Mouse (Mus musculus) lung, embryonic 15.5 days (tissue): ENCODE results near the gene Ttc34. TPM values are rescaled to one million over a fixed set of nuclear protein-coding genes. Genes with fewer than 3 reads are reported as not detected.

Experiments used
- ATAC-seq: fragments of 200-750 bp; cut with Nextera tagmentation; 2 replicates; pipeline ENCODE4 v1.8.0; 2017; ENCODE audit warnings: moderate number of reproducible peaks, borderline replicate concordance; ENCODE audit not compliant: low FRiP score, low TSS enrichment; ENCODE audit errors: extremely low read depth
- H3K27ac ChIP-seq: fragments of 300-500 bp; sonication (generic); 2 replicates; pipeline ENCODE4 v1.5.1; 2015; ENCODE audit warnings: moderate library complexity, mild to moderate bottlenecking, inconsistent platforms
- H3K27me3 ChIP-seq: fragments of 300-500 bp; sonication (generic); 2 replicates; pipeline ENCODE4 v1.6.1; 2015; ENCODE audit warnings: inconsistent platforms
- H3K36me3 ChIP-seq: fragments of 300-500 bp; sonication (generic); 2 replicates; pipeline ENCODE4 v1.6.1; 2015; ENCODE audit warnings: inconsistent platforms
- H3K4me1 ChIP-seq: fragments of 300-500 bp; sonication (generic); 2 replicates; pipeline ENCODE4 v1.6.1; 2015; ENCODE audit warnings: inconsistent platforms
- H3K4me2 ChIP-seq: fragments of 300-500 bp; sonication (generic); 2 replicates; pipeline ENCODE4 v1.6.1; 2015; ENCODE audit warnings: inconsistent platforms, mild to moderate bottlenecking, moderate library complexity
- H3K4me3 ChIP-seq: fragments of 300-500 bp; sonication (generic); 2 replicates; pipeline ENCODE4 v1.5.1; 2015; ENCODE audit warnings: mild to moderate bottlenecking, inconsistent platforms
- H3K9ac ChIP-seq: fragments of 300-500 bp; sonication (generic); 2 replicates; pipeline ENCODE4 v1.6.1; 2015; ENCODE audit warnings: inconsistent platforms
- H3K9me3 ChIP-seq: fragments of 300-500 bp; sonication (generic); 2 replicates; pipeline ENCODE4 v1.6.1; 2016; ENCODE audit warnings: inconsistent platforms
- WGBS: fragments of 180-500 bp; shearing (Covaris S2); methylation state at CpG from one replicate; pipeline ENCODE4 v1.1.7; 2015; 5-methylcytosine and 5-hydroxymethylcytosine counted together
- polyA plus RNA-seq: library from polyadenylated mRNA; unstranded; fragments of >200 nt; fragmentation: Nextera tagmentation; extraction: Ambion mirVana; gene quantifications from 2 replicates; pipeline ENCODE4 v1.2.1, GENCODE M21; 2015

The Ttc34 gene
- polyA plus RNA-seq: 0.19 and 0.26 TPM in 2 replicates

DNA sequence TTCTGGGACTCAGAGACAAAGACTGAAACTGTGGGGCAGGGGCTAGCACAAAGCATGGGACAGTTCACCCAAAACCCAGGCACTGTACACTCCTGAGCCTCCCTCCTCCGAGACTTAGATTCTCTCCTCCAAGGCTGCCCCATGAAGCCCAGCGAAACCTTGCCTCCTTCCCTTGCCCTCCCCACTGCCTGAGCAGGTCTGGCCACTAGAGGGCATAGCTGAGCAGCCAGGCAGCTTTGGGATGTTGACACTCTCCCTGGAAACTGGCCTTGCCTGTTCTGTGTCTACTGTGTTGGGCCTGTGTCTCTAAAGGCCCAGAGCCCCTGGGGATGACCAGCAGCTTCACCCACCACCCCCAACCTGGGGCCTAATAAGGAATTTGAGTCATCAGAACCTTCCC lies at the start of gene Ttc34:
Gene Ttc34 (plus strand): TSS at position 290 of the 400 bp plus-strand sequence.
- peak; percentile 27; the same call in 1 of the 2 replicates for ATAC-seq

DNA sequence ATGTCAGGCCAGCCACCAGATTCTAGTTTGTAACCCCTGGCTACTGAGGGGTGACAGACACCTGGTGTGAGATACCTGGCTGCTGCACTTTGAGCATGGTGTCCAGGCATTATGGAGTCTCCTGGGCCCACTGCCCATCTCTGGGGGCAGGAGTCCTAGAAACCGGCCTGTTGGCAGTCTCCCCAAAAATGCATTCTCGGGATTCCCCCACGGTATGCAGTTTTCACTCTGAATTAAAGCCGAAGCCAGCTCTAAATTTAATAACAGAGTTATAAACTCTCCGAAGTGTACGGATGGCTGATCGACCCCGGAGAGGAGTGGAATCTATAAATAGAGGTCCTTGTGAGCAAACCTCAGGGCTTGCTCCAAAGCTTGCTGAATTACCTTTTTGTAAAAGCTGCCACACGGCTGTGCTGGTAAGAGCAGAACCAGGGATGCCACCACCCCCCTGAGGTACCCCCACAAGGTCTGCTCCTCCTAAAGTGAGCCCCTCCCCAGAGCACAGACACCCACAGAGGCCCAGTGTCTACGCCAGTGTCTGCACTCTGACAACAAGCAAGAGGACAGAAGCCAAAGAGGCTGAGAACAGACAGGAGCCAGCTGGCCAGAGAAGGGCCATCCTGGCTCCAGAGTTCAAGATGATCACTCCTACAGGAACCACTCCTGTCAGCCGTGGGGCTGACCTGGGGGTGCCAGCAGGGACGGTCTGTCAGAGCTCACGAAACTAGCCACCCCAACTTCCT lies 49.1 kb upstream of the Ttc34 start:
- 34% methylated on average over 13 of the region's 13 CpGs for WGBS
- no peaks in the 10 kb centered on the region for H3K36me3 ChIP-seq
- peak; percentile 77; the same call in 1 of the 2 replicates for ATAC-seq
- H3K9ac ChIP-seq: 0 out of 2 replicates have a peak overlapping the region, but pooled peaks have one; percentile 8
- peak overlapping the region; percentile 23; the same call in 1 of the 2 replicates for H3K4me2 ChIP-seq
- H3K9me3 ChIP-seq: no peaks in the 10 kb centered on the region
- H3K4me3 ChIP-seq: no peak overlapping the region
- H3K27me3 ChIP-seq: no peaks in the 10 kb centered on the region
- peak overlapping the region; percentile 63 for H3K27ac ChIP-seq
- peaks cover 30% of the 10 kb centered on the region for H3K4me1 ChIP-seq

More for the DNA sequence above, at the start of gene Ttc34:
- Histone ChIP-seq H3K4me3 (no peak within 1 kb of the TSS), H3K36me3 (no peaks in the 10 kb centered on the region), H3K27me3 (no peaks in the 10 kb centered on the region), H3K9me3 (no peaks in the 10 kb centered on the region), H3K4me2 (no peak within 1 kb of the TSS), H3K4me1 (no peaks in the 10 kb centered on the region), H3K27ac (no peak within 1 kb of the TSS), H3K9ac (no peak within 1 kb of the TSS)
- WGBS: 58% methylated on average over 2 of the region's 2 CpGs

DNA sequence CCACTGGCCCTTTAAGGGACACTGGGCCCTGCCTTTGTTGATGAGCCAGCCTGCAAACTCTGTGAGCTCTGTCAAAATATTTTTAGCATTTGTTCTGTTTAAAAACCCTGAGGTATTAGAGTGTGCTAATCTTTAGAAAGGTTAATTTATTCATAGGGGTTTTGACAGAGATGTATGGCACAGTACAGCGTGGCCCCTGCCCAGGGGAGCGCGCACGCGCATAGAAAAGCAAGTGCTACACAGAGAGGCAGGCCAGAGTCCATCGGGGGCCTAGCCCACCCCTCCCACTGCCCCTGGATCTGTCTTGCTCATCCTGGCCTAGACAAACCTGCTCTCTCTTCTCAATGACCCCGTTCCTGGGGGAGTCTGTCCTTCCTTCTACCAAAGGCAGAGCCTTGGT lies 45.4 kb upstream of the Ttc34 start:
- no peak overlapping the region for H3K27ac ChIP-seq
- H3K36me3 ChIP-seq: no peaks in the 10 kb centered on the region
- H3K4me1 ChIP-seq: peaks cover 17% of the 10 kb centered on the region
- ATAC-seq: no peak
- no peaks in the 10 kb centered on the region for H3K9me3 ChIP-seq
- no peaks in the 10 kb centered on the region for H3K27me3 ChIP-seq
- H3K9ac ChIP-seq: no peak overlapping the region
- no peak overlapping the region for H3K4me3 ChIP-seq
- H3K4me2 ChIP-seq: no peak overlapping the region
- WGBS: 70% methylated on average over 7 of the region's 7 CpGs

DNA sequence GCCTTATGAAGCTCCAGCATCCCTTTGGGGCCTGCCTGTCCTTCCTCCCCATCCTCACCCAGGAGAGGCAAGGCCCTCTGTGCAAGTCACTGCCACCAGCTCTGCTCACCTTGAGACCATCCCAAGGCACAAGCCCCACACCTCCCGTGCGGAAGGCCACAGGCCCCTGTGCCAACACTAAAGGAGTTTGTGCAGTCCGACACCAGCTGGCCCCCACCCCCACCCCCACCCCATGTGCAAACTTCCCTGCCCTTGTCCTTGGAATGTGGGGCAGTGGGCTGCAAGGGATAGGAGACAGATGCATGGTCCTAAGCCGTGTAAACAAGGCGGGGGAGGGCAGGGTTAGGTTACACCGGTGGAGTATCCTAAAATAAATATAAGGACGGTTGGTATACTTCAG lies 43.8 kb upstream of the Ttc34 start:
- Histone ChIP-seq H3K36me3 (no peaks in the 10 kb centered on the region), H3K27me3 (no peaks in the 10 kb centered on the region), H3K27ac (no peak overlapping the region), H3K9me3 (no peaks in the 10 kb centered on the region), H3K9ac (no peak overlapping the region), H3K4me2 (no peak overlapping the region), H3K4me1 (peaks cover 4% of the 10 kb centered on the region), H3K4me3 (no peak overlapping the region)
- 32% methylated on average over 7 of the region's 7 CpGs for WGBS
- ATAC-seq: no peak

DNA sequence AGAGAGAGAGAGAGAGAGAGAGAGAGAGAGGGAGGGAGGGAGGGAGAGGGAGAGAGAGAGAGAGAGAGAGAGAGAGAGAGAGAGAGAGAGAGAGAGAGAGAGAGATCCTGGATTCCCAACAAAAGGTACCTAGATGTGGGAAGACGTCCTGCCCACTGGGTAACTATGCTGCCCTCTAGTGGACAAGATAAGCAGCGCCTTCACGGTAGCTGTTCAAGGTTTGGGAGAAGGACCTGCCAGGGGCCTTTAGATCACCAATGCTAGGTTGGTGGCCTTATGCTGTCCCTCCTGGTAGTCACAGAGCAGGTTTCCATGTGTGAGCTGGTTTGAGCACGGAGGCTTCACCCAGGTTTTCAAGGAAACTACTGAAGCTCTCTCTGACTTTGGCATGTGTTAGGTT lies 39.4 kb upstream of the Ttc34 start:
- H3K9me3 ChIP-seq: no peaks in the 10 kb centered on the region
- 5% methylated on average over 4 of the region's 4 CpGs for WGBS
- H3K27ac ChIP-seq: no peak overlapping the region
- no peaks in the 10 kb centered on the region for H3K4me1 ChIP-seq
- H3K27me3 ChIP-seq: peaks cover 27% of the 10 kb centered on the region
- H3K36me3 ChIP-seq: no peaks in the 10 kb centered on the region
- H3K4me2 ChIP-seq: no peak overlapping the region
- ATAC-seq: no peak
- H3K4me3 ChIP-seq: no peak overlapping the region
- H3K9ac ChIP-seq: no peak overlapping the region

DNA sequence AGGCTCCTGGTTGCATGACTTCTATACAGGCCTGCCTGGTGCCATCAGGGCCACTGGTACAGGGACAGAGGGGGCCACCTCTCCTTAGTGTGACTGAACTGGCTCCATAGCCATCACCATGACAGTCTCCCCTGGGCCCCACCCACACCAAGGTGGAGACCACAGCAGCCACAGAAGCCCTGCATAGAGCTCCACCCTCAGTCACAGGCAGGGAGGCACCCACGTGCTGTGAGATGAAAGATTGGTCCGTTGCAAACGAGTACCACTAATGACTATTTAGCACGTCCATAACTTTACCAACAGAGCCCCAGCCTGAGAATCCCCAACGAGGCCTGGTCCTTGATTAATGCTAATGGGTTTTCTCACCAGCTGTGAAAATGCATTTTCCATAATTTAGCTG lies 36.7 kb upstream of the Ttc34 start:
- Histone ChIP-seq H3K4me2 (no peak overlapping the region), H3K9ac (no peak overlapping the region), H3K4me1 (no peaks in the 10 kb centered on the region), H3K27me3 (peaks cover 28% of the 10 kb centered on the region), H3K27ac (no peak overlapping the region), H3K36me3 (no peaks in the 10 kb centered on the region), H3K4me3 (no peak overlapping the region), H3K9me3 (no peaks in the 10 kb centered on the region)
- 57% methylated on average over 5 of the region's 5 CpGs for WGBS
- ATAC-seq: 0 out of 2 replicates have a peak, but pooled peaks have one; percentile 9

DNA sequence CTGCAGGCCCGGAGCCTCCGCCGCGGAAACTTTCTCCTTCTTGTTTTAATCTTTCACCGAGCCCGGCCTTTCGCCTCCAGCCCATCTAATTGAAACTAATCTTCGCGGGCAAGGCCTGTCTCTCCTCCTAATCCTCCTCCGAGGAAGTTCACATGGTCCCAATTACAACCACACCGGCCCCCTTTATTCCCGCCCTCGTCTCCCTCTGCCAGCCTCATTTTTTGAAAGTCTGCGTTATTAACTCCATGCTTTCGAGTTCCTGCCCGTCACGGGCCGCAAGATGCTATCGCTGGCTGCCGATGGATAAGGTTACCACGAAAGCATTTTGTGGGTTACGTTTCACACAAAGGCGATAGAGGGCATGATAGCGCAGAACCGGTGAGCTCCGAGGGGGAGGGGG lies 35.0 kb upstream of the Ttc34 start:
- H3K9me3 ChIP-seq: no peaks in the 10 kb centered on the region
- peak overlapping the region; percentile 27; the same call in 1 of the 2 replicates for H3K4me2 ChIP-seq
- no peaks in the 10 kb centered on the region for H3K36me3 ChIP-seq
- H3K9ac ChIP-seq: no peak overlapping the region
- no peak overlapping the region for H3K4me3 ChIP-seq
- H3K4me1 ChIP-seq: no peaks in the 10 kb centered on the region
- peaks cover 32% of the 10 kb centered on the region for H3K27me3 ChIP-seq
- no peak overlapping the region for H3K27ac ChIP-seq
- 4% methylated on average over 26 of the region's 26 CpGs for WGBS
- no peak for ATAC-seq

DNA sequence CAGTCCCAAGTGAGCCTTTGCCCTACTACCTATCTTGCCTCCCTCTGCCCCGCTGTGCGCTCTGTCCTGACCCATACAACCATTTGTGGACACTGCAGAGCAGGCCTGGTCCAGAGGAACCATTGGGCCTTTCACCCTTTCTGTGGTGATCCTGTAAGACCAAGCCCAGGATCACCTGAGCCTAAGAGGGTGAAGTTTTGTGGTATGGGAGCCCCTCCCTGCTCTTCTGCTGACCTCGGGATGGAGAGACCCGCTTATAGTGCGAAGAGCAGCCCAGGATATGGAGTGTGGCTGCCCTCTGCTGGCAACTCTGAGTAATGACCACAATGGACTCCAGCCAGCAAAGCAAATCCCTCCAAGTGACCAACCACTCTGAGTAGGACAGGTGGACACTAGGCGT lies 11.6 kb upstream of the Ttc34 start:
- Histone ChIP-seq H3K36me3 (no peaks in the 10 kb centered on the region), H3K27ac (no peak overlapping the region), H3K4me2 (no peak overlapping the region), H3K4me1 (0 out of 2 replicates have a peak, but pooled peaks cover 4% of the 10 kb centered on the region), H3K4me3 (no peak overlapping the region), H3K27me3 (no peaks in the 10 kb centered on the region), H3K9me3 (no peaks in the 10 kb centered on the region), H3K9ac (no peak overlapping the region)
- WGBS: 31% methylated on average over 6 of the region's 6 CpGs
- peak; percentile 17; the same call in 1 of the 2 replicates for ATAC-seq

DNA sequence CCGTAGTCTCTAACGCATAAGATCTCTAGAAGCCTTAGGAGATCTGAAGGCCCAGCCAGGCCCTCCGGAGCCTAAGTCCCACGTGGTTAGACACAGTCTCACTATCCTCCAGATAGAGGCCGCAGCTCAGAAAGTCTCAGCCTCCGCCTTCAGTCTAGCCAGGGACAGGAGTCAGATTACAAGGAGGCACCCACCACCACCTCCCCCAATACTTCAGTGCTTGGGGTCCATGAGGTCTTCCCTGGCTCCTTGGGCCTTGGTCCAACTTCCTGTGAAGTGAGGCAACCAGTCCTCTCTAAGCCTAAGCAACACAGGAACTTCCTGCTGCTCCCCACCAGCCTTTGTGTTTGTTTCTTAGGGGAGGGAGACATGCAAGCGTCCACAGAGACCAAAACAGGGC lies 11.0 kb upstream of the Ttc34 start:
- no peak overlapping the region for H3K4me3 ChIP-seq
- 38% methylated on average over 7 of the region's 7 CpGs for WGBS
- no peak overlapping the region for H3K4me2 ChIP-seq
- no peak overlapping the region for H3K9ac ChIP-seq
- H3K36me3 ChIP-seq: no peaks in the 10 kb centered on the region
- H3K4me1 ChIP-seq: 0 out of 2 replicates have a peak, but pooled peaks cover 4% of the 10 kb centered on the region
- H3K27me3 ChIP-seq: no peaks in the 10 kb centered on the region
- ATAC-seq: peak; percentile 8; the same call in 1 of the 2 replicates
- H3K9me3 ChIP-seq: no peaks in the 10 kb centered on the region
- H3K27ac ChIP-seq: no peak overlapping the region; the same call in 1 of the 2 replicates

DNA sequence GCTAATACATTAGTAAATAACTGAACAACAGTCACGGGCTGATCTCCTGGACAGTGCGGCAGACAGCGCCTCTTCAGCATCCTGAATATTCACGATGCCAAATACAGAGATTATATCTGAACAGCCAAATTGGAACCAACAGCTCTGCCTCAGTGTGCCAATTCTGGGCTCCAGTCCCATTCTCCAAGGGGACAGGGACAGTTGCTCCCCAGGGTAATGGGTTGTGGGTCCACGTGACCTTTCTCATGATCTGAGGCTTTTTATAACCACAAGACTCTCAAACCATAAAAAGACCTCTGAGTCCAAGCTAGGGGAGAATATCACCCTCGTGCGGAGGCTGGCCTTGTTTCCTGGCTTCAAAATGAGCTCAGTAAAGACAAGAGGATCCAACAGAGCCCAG lies 10.1 kb upstream of the Ttc34 start:
- no peaks in the 10 kb centered on the region for H3K27me3 ChIP-seq
- ATAC-seq: no peak
- 0 out of 2 replicates have a peak, but pooled peaks cover 4% of the 10 kb centered on the region for H3K4me1 ChIP-seq
- H3K4me3 ChIP-seq: no peak overlapping the region
- H3K36me3 ChIP-seq: no peaks in the 10 kb centered on the region
- no peak overlapping the region for H3K4me2 ChIP-seq
- H3K9me3 ChIP-seq: no peaks in the 10 kb centered on the region
- H3K9ac ChIP-seq: no peak overlapping the region
- H3K27ac ChIP-seq: no peak overlapping the region
- 81% methylated on average over 7 of the region's 7 CpGs for WGBS

DNA sequence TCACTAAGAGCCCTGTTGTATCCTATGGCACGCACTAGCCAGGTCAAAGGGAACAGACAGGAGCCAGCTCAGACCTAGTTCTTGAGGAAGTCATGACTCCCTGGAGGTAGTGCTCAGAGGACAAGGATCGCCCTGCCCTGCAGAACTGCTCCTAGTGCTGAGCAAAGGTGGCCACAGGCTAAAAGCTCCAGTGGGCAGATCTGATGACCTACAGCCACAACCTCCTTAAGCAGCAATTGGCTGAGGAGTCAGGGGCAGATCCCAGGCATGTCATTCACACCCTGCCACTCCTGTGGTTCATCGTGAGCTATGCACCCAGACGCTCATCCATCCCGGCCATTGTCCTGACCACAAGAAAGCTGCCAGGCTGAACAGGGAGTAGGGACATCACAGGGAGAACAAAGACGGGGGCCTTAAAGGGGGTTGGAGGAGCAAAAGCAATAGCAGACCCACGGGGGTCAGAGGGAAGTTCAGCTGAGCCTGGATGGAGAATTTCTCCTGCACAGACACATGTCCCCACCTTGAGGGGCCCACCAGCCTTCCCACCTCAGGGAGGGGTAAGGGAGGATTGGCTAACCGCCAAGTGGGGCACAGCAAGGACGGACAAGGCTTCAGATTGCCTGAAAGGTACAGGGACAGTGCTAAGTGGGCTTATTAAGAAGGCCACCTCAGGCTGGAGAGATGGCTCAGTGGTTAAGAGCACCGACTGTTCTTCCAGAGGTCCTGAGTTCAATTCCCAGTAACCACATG lies 9.2 kb upstream of the Ttc34 start:
- 0 out of 2 replicates have a peak, but pooled peaks cover 4% of the 10 kb centered on the region for H3K4me1 ChIP-seq
- H3K4me2 ChIP-seq: no peak overlapping the region
- no peak overlapping the region for H3K27ac ChIP-seq
- no peak for ATAC-seq
- no peak overlapping the region for H3K4me3 ChIP-seq
- no peak overlapping the region for H3K9ac ChIP-seq
- H3K36me3 ChIP-seq: no peaks in the 10 kb centered on the region
- H3K9me3 ChIP-seq: no peaks in the 10 kb centered on the region
- 38% methylated on average over 10 of the region's 10 CpGs for WGBS
- no peaks in the 10 kb centered on the region for H3K27me3 ChIP-seq
